Comparison of ENCODE assay signal across 22 mouse cellular contexts in the genomic region with DNA sequence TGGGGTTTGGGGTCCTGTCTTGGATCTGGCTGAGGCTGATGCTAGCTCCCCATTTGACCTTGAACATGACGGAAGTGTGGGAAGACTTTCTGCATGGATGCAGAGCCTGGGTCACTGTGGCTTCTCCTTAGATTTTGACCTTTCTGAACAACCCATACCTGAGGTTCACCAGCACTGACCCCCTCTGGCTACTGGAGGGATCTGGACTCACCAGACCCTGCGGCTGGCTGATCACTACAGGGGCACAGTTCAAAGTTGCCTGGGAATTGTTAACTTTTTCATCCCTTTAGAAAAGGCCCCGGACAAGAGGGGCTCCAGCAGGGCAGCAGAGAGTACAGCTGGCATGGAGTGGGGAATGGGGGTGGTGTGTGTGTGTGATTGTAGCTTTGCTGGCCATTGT. TPM values are rescaled to one million over a fixed set of nuclear protein-coding genes. Genes with fewer than 3 reads are reported as not detected.
DNase-seq lines count a peak whose midpoint lies in the region; ATAC-seq and TF ChIP-seq lines count a peak whose summit lies in the region.
"Had no signal": no experiment of that assay in that cellular context is flagged by ENCODE, and none has a peak within 500 bp of the region (broad histone marks: within the 10 kb centered on the region; RNA-seq: fewer than 3 reads in every experiment).

No protein-coding gene starts in this region.

- no peak for ATAC-seq in kidney, embryonic 14.5 days (ENCODE audit: low FRiP score, low TSS enrichment)
- ATAC-seq in stomach, postnatal 0 days (ENCODE audit: low FRiP score, low TSS enrichment), result no peak
- ATAC-seq: activated CD4-positive, CD25-positive, alpha-beta regulatory T cell, adult 4 months; forebrain, embryonic 14.5 days; Patski had no signal

- H3K27ac ChIP-seq in kidney, embryonic 14.5 days (ENCODE audit: low read depth, low read length), result 0 out of 2 replicates have a peak overlapping the region, but pooled peaks have one; percentile 12
- H3K27ac ChIP-seq in stomach, postnatal 0 days (replicated peaks), result no peak overlapping the region
- H3K27ac ChIP-seq: hindbrain, embryonic 14.5 days had no signal

- DNase-seq in kidney, adult 18-20 months, result peak; percentile 59
- DNase-seq in kidney, postnatal 10 days, result peak; percentile 47
- no peak for DNase-seq in thymus, postnatal 14 days
- DNase-seq in stomach, postnatal 0 days (ENCODE audit: low spot score), result no peak
- no peak for DNase-seq in ovary, postnatal 36 days (ENCODE audit: low spot score)
- DNase-seq in embryo, embryonic 10.5 days (ENCODE audit: low spot score), result no peak
- DNase-seq: adrenal gland, postnatal 14 days; cerebellum, adult 18-20 months; cerebellum, adult 9-11 months; cerebellum, postnatal 36 days; gastrocnemius, adult 2 months; gastrocnemius, postnatal 36 days; heart, adult 11 months; heart, postnatal 10 days had no signal

- no peak for TF ChIP-seq CTCF in stomach, postnatal 0 days (IDR thresholded peaks at IDR 0.05; ENCODE audit: low read depth)

- no peak for TF ChIP-seq EP300 in stomach, postnatal 0 days (optimal IDR thresholded peaks at IDR 0.05)

- no peaks in the 10 kb centered on the region for H3K36me3 ChIP-seq in kidney, embryonic 14.5 days (ENCODE audit: control insufficient read depth, insufficient read depth, low read length)
- no peaks in the 10 kb centered on the region for H3K36me3 ChIP-seq in stomach, postnatal 0 days (ENCODE audit: control insufficient read depth, insufficient read depth, low read length)
- H3K36me3 ChIP-seq: embryonic facial prominence, embryonic 10.5 days; hindbrain, embryonic 10.5 days had no signal

- no peak overlapping the region for H3K4me2 ChIP-seq in kidney, embryonic 14.5 days (replicated peaks; ENCODE audit: low read depth, low read length)
- no peak overlapping the region for H3K4me2 ChIP-seq in stomach, postnatal 0 days (replicated peaks; ENCODE audit: low read depth)
- H3K4me2 ChIP-seq: hindbrain, embryonic 14.5 days had no signal

- no peak overlapping the region for H3K4me3 ChIP-seq in kidney, embryonic 14.5 days (ENCODE audit: low read length)
- no peak overlapping the region for H3K4me3 ChIP-seq in stomach, postnatal 0 days (ENCODE audit: low read depth, low read length)
- H3K4me3 ChIP-seq: embryonic facial prominence, embryonic 10.5 days; hindbrain, embryonic 10.5 days had no signal

- H3K9me3 ChIP-seq in kidney, embryonic 14.5 days (ENCODE audit: control insufficient read depth, low read length), result no peaks in the 10 kb centered on the region
- H3K9me3 ChIP-seq in stomach, postnatal 0 days (ENCODE audit: control insufficient read depth, low read length), result no peaks in the 10 kb centered on the region
- H3K9me3 ChIP-seq: embryonic facial prominence, embryonic 10.5 days; hindbrain, embryonic 10.5 days had no signal

- no peak overlapping the region for H3K9ac ChIP-seq in kidney, embryonic 14.5 days (ENCODE audit: low read depth, low read length)
- H3K9ac ChIP-seq in stomach, postnatal 0 days (ENCODE audit: low read length), result no peak overlapping the region
- H3K9ac ChIP-seq: hindbrain, embryonic 14.5 days had no signal

- WGBS in kidney, embryonic 14.5 days, result 72% methylated on average over 3 of the region's 3 CpGs
- 87% methylated on average over 3 of the region's 3 CpGs for WGBS in stomach, postnatal 0 days

- H3K27me3 ChIP-seq in kidney, embryonic 14.5 days (ENCODE audit: control insufficient read depth, insufficient read depth, low read length), result peaks cover 5% of the 10 kb centered on the region; the same call in 1 of the 2 replicates
- H3K27me3 ChIP-seq in stomach, postnatal 0 days (ENCODE audit: control insufficient read depth, insufficient read depth, low read length), result no peaks in the 10 kb centered on the region

- H3K4me1 ChIP-seq in kidney, embryonic 14.5 days (ENCODE audit: control insufficient read depth, insufficient read depth, low read length), result no peaks in the 10 kb centered on the region
- no peaks in the 10 kb centered on the region for H3K4me1 ChIP-seq in stomach, postnatal 0 days (replicated peaks; ENCODE audit: control insufficient read depth, insufficient read depth)

RNA-seq across cellular contexts. Expression of gene Fxyd2, which starts 7.3 kb away (rescaled TPM):
- 137 and 153 TPM in 2 replicates for polyA plus RNA-seq in kidney, embryonic 14.5 days (2014; fragmentation: Nextera tagmentation; extraction: Ambion mirVana)
- polyA plus RNA-seq in stomach, postnatal 0 days (2015; fragmentation: Nextera tagmentation; extraction: Ambion mirVana), result 1.3 and 2.2 TPM in 2 replicates
- polyA plus RNA-seq: C2C12 had no signal

RNA-seq across cellular contexts. Expression of gene Dscaml1, which starts 19.6 kb away (rescaled TPM):
- polyA plus RNA-seq in kidney, embryonic 14.5 days (2014; fragmentation: Nextera tagmentation; extraction: Ambion mirVana), result 0.14 and 0.23 TPM in 2 replicates
- 0.17 and 0.23 TPM in 2 replicates for polyA plus RNA-seq in stomach, postnatal 0 days (2015; fragmentation: Nextera tagmentation; extraction: Ambion mirVana)
- polyA plus RNA-seq: activated CD4-positive, CD25-positive, alpha-beta regulatory T cell, adult 4 months; C2C12 had no signal

RNA-seq across cellular contexts. Expression of gene Fxyd6, which starts 36.8 kb away (rescaled TPM):
- polyA plus RNA-seq in kidney, embryonic 14.5 days (2014; fragmentation: Nextera tagmentation; extraction: Ambion mirVana), result 139 and 156 TPM in 2 replicates
- 50.3 and 66.9 TPM in 2 replicates for polyA plus RNA-seq in stomach, postnatal 0 days (2015; fragmentation: Nextera tagmentation; extraction: Ambion mirVana)
- polyA plus RNA-seq: C2C12 had no signal

Comparison
In these comparisons a context has a peak if more than half of its experiments do, and no peak if none do; other contexts are left out.
1. DNase-seq: peak in kidney, adult 18-20 months (single experiment) and kidney, postnatal 10 days (single experiment); none in thymus, postnatal 14 days (single experiment), stomach, postnatal 0 days (single experiment), ovary, postnatal 36 days (single experiment) and embryo, embryonic 10.5 days (single experiment).
2. RNA of gene Fxyd2, which starts 7.3 kb away (polyA plus RNA-seq): 137 to 153 TPM in kidney, embryonic 14.5 days; 1.3 to 2.2 TPM in stomach, postnatal 0 days; every median in the first group is over 10 times any median in the second.